Mouse (Mus musculus) liver, postnatal 0 days (tissue): ENCODE results near the gene Spin1. TPM values are rescaled to one million over a fixed set of nuclear protein-coding genes. Genes with fewer than 3 reads are reported as not detected.
"Not testable (repeated sequence)": the region's sequence is repeated elsewhere in the genome, so short reads cannot be mapped to it uniquely, and the experiment has no call there.

Experiments used
- ATAC-seq: fragments of 200-750 bp; cut with Nextera tagmentation; 2 replicates; pipeline ENCODE4 v1.8.0; 2017; ENCODE audit warnings: mild to moderate bottlenecking, moderate library complexity
- DNase-seq: peaks from one replicate; pipeline ENCODE4 v3.0.0-alpha.2; 2016
- H3K27ac ChIP-seq: fragments of 300-500 bp; sonication (generic); 2 replicates; pipeline ENCODE4 v1.5.1; 2014; ENCODE audit warnings: antibody characterized with exemption, moderate library complexity, mild to moderate bottlenecking, low read depth
- H3K27me3 ChIP-seq: fragments of 300-500 bp; sonication (generic); 2 replicates; pipeline ENCODE4 v1.6.1; 2014; ENCODE audit warnings: low read length, control low read depth, mixed read lengths; ENCODE audit not compliant: insufficient read depth
- H3K36me3 ChIP-seq: fragments of 300-500 bp; sonication (generic); replicated peaks from 2 replicates; pipeline ENCODE4 v1.6.1; 2014; ENCODE audit warnings: mild to moderate bottlenecking, control low read depth, low read length, moderate library complexity, mixed read lengths; ENCODE audit not compliant: insufficient read depth
- H3K4me1 ChIP-seq: fragments of 300-500 bp; sonication (generic); 2 replicates; pipeline ENCODE4 v1.6.1; 2014; ENCODE audit warnings: antibody characterized with exemption, mild to moderate bottlenecking, control low read depth; ENCODE audit not compliant: insufficient read depth
- H3K4me2 ChIP-seq: fragments of 300-500 bp; sonication (generic); 2 replicates; pipeline ENCODE4 v1.6.1; 2014; ENCODE audit warnings: low read depth, mild to moderate bottlenecking, low read length, moderate library complexity, mixed read lengths
- H3K4me3 ChIP-seq: fragments of 300-500 bp; sonication (generic); 2 replicates; pipeline ENCODE4 v1.5.1; 2014; ENCODE audit warnings: low read depth, low read length
- H3K9ac ChIP-seq: fragments of 300-500 bp; sonication (generic); replicated peaks from 2 replicates; pipeline ENCODE4 v1.6.1; 2014; ENCODE audit warnings: mild to moderate bottlenecking, moderate library complexity
- H3K9me3 ChIP-seq: fragments of 300-500 bp; sonication (generic); 2 replicates; pipeline ENCODE4 v1.6.1; 2016; ENCODE audit warnings: mild to moderate bottlenecking, control low read depth, low read length, mixed read lengths
- CTCF ChIP-seq: sonication (generic); IDR thresholded peaks from 2 replicates; pipeline ENCODE4 v1.5.1; 2016; ENCODE audit warnings: antibody characterized with exemption, low read depth
- EP300 ChIP-seq: IDR thresholded peaks from 2 replicates; pipeline ENCODE4 v1.6.1; 2016; ENCODE audit warnings: antibody characterized with exemption, low read depth, mild to moderate bottlenecking
- WGBS: fragments of 180-500 bp; shearing (Covaris S2); extraction: QIAGEN DNeasy Blood & Tissue Kit; methylation state at CpG from one replicate; pipeline ENCODE4 v1.1.7; 2014; ENCODE audit not compliant: insufficient replicate concordance; 5-methylcytosine and 5-hydroxymethylcytosine counted together
- polyA plus RNA-seq: library from polyadenylated mRNA; unstranded; fragments of >200 nt; fragmentation: Nextera tagmentation; extraction: Ambion mirVana; gene quantifications from 2 replicates; pipeline ENCODE4 v1.2.1, GENCODE M21; 2015

Gene Spin1
- polyA plus RNA-seq, 1 experiment from 2014 or later, result 12.6 TPM

DNA sequence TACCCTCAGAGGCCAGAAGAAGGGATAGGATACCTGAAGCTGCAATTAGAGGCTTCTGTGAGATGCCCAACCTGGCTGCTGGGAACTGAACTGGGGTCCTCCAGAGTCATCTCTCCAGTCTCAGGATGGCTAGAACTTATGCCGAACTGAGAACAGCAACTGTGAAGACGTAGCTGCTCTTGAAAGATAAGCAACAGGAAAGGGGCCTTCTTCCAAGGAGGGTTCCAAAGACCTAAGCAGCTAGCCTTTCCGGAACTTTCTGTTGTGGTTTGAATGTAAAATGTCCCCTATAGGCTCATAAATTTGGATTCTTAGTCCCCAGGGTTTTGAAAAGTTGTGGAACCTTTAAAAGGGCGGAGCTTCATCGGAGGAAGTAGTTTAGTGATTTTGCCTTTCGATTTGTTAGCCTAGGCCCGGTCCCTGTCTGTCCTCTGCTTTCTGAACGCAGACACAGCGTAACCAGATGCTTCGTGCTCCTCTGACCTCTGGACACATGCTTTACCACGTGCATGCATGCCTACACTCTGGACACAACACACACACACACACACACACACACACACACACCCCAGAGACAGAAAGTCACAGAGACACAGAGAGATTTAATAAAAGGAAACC lies 29.5 kb upstream of the Spin1 start:
- Histone ChIP-seq H3K9ac (0 out of 2 replicates have a peak overlapping the region, but pooled peaks have one; percentile 2), H3K27ac (peak overlapping the region; percentile 93), H3K27me3 (no peaks in the 10 kb centered on the region)

DNA sequence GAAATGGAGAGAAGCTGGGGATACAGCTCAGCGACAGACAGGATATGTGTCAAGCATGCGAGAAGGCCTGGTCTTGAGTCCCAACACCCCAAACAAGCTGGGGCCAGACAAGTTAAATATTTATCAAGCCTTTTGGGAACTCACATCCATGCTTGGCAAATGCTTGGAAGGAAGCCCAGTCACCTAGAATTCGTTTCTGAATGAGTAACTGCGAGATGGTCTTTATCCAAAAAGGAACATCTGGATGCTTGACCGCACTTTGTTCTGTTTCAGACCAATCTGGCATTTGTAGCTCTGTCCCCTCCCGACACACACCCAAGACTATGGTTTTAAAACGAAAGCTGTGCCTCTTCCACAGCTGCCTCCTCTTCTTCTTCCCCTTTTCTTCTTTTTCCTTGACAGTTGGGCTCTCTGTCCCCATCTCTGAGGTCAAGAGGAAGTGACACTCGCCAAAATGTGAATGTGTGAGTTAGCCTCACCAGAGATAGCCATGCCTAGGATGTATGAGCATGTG lies 28.9 kb upstream of the Spin1 start:
- Histone ChIP-seq H3K4me3 (peak overlapping the region; percentile 17; the same call in 1 of the 2 replicates), H3K27ac (peak overlapping the region; percentile 93), H3K4me2 (peak overlapping the region; percentile 50), H3K36me3 (no peaks in the 10 kb centered on the region), H3K27me3 (no peaks in the 10 kb centered on the region), H3K4me1 (peaks cover 33% of the 10 kb centered on the region), H3K9me3 (no peaks in the 10 kb centered on the region), H3K9ac (0 out of 2 replicates have a peak overlapping the region, but pooled peaks have one; percentile 2)
- WGBS, result 27% methylated on average over 8 of the region's 8 CpGs
- DNase-seq (peak; percentile 30), ATAC-seq (peak; percentile 76)
- TF ChIP-seq EP300, result no peak
- no peak for TF ChIP-seq CTCF

More for the DNA sequence above, 29.5 kb upstream of the Spin1 start:
- Histone ChIP-seq H3K36me3 (no peaks in the 10 kb centered on the region), H3K4me2 (peak overlapping the region; percentile 50), H3K4me3 (peak overlapping the region; percentile 17; the same call in 1 of the 2 replicates), H3K9me3 (no peaks in the 10 kb centered on the region), H3K4me1 (peaks cover 33% of the 10 kb centered on the region)
- TF ChIP-seq CTCF (no peak), EP300 (no peak)
- 36% methylated on average over 11 of the region's 11 CpGs for WGBS
- peak; percentile 81 for ATAC-seq
- peak; percentile 47 for DNase-seq

DNA sequence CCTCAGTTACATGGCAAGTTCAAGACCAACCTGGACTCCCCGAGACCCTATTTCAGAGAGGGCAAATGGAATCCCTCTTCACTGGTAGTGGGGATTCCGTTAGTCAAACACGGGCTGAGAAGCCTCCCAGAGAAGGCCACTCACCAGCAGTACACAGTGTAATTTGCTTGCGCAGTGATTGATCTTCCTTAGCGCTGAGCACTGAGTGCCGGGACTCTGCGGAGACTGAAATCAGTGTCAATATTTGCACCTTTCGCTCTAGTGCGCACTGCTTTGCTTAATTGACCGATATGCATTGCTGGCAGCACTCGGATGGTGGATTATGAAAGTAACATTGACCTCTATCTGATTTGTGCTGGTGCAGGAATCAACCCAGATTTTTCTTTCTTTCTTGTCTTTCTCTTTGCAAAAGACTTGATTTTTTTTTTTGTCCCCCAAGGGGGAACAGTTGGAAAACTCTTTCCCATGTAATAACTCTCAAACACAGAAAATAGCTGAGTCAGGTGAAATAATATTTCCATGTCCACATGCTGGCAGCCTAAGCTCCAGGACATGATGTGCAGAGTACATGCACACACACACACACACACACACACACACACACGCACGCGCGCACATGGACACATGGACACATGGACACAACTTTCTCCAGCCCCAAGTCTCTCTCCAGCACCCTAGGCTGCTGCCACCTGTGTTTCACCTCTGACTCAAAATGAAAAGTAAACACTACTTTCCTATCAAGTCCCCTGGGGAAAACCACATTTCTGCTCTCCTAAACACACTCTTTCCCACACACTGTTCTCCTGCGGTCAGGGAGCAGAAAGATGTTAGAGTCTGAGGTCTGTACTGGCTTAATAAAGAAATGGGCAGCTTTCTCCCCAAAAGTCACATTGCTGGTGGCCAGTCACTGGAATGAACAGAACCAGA lies 27.5 kb upstream of the Spin1 start:
- peak; percentile 80 for ATAC-seq
- WGBS, result 71% methylated on average over 16 of the region's 16 CpGs
- peaks cover 33% of the 10 kb centered on the region for H3K4me1 ChIP-seq

DNA sequence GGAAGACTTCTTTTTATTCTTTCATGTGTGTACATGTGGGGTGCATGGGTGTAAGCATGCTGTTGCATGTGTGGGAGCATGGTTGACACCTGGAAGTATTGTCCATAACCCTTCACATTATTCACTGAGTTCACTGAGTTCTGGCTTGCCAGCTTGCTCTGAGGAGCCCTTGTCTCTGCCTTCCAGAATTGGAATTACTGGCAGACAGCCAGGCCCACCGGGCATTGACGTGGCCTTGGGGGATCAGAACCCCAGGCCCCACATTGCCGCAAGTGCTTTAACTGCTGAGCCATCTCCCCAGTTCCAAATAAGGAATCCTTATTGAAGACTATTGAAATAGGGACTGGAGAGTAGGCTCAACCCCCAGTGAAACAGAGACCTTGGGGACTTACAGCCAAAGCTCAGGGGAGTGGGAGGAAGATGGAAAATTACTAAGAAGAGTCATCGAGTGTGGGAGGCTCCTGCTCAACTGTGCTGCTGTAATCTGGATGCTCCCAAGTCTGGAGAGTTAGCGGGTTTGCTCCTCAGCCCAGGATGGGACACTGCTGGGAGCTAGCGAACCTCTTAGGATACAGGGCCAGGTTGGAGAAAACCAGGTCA lies 26.5 kb upstream of the Spin1 start:
- TF ChIP-seq EP300 (no peak), CTCF (no peak)
- H3K9me3 ChIP-seq, result no peaks in the 10 kb centered on the region
- 79% methylated on average over 6 of the region's 6 CpGs for WGBS
- no peaks in the 10 kb centered on the region for H3K27me3 ChIP-seq
- no peak overlapping the region for H3K4me3 ChIP-seq
- no peak for DNase-seq
- no peaks in the 10 kb centered on the region for H3K36me3 ChIP-seq
- H3K4me1 ChIP-seq, result peaks cover 33% of the 10 kb centered on the region
- ATAC-seq, result no peak
- H3K27ac ChIP-seq, result no peak overlapping the region; the same call in 1 of the 2 replicates
- no peak overlapping the region for H3K4me2 ChIP-seq
- no peak overlapping the region; the same call in 1 of the 2 replicates for H3K9ac ChIP-seq

More for the DNA sequence above, 27.5 kb upstream of the Spin1 start:
- TF ChIP-seq CTCF, result no peak
- no peak for TF ChIP-seq EP300
- peak; percentile 44 for DNase-seq
- H3K27ac ChIP-seq, result peak overlapping the region; percentile 64
- no peak overlapping the region for H3K4me2 ChIP-seq
- no peaks in the 10 kb centered on the region for H3K9me3 ChIP-seq
- no peaks in the 10 kb centered on the region for H3K36me3 ChIP-seq
- no peak overlapping the region for H3K9ac ChIP-seq
- H3K4me3 ChIP-seq, result no peak overlapping the region
- H3K27me3 ChIP-seq, result no peaks in the 10 kb centered on the region

DNA sequence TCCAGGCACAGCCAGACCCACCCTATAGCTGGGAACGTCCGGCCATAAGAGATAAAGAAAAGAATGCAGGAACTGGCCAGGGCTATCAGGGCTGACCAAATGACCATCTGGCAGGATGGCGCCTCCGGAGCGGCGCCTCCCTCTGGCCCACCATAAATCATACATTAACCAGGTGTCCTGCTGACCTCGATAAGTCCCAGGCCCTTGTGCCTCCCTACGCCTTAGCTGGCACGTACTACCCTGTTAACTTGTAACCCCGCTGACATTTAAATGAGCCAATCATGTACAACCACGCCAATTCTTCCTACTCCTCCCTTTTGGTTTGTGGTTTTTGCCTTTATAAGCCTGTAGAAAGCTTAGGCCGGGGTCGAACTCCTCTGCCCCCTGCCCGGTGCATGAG lies 24.5 kb upstream of the Spin1 start:
- not testable (repeated sequence) for H3K9me3 ChIP-seq, H3K4me2 ChIP-seq, H3K9ac ChIP-seq, H3K36me3 ChIP-seq, H3K27me3 ChIP-seq, H3K27ac ChIP-seq, H3K4me3 ChIP-seq, DNase-seq, ATAC-seq
- WGBS, result 84% methylated on average over 14 of the region's 14 CpGs
- peaks cover 27% of the 10 kb centered on the region for H3K4me1 ChIP-seq

DNA sequence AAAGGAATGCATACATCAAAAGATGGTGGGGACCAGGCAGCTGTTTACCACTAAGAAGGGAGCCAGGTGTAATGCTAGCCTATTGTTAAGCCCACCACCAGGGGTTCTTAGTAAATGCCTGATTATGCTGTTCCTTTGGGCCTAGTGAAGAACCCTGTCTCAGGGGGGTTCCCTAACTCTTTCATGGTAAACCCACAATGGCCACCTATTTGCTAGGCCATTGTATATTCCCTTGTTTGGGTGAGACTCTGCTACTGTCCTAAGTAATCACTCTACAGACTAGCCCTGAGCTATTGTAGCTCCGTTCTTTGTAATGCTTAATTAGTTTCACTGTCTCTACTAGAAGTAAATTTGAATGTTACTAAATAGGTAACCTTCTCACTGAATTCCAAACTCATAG lies 22.1 kb upstream of the Spin1 start:
- H3K4me3 ChIP-seq, H3K27ac ChIP-seq, ATAC-seq, H3K9me3 ChIP-seq, H3K27me3 ChIP-seq, DNase-seq, H3K4me2 ChIP-seq, H3K36me3 ChIP-seq, H3K9ac ChIP-seq: not testable (repeated sequence)
- WGBS, result 74% methylated on average over 1 of the region's 1 CpGs
- H3K4me1 ChIP-seq, result peaks cover 11% of the 10 kb centered on the region
